Mouse (Mus musculus): ENCODE results near the gene Gstt4.

GRCm38 (mm10) chr10:75856976-75857375, 34.6 kb upstream of the Gstt4 start:
- TF ChIP-seq CTCF (IDR thresholded peaks at IDR 0.05) (no peak), POLR2A (IDR thresholded peaks at IDR 0.05; ENCODE audit: insufficient read depth, low read depth, low read length) (no peak)
